Mouse (Mus musculus): ENCODE measurements at regions not wholly inside any gene's neighbourhood (a gene's known extent, or its start where the extent isn't known, plus 50 kb on each side); places are given as distances from the start of the nearest gene placed in this dataset.

DNA sequence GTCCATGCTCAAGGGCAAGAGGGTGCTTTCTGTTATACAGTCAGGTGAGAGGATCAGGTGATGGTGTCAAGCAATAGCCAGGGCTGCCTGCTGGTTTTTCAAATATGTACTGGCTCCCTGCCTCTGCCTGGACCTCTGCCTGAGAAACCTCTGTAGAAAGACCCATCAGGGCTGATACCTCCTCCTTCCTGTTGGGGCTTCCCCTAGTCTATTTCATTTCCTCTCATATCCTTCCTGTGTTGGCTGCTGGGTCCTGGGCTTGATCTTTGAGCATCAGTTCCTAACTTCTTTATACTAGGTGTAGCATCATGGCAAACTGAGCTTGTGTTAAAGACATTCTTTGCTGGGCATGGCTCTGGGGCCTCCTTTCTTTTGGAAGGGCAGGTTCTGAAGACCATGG, 89.5 kb downstream of the Tmem38b start:
- in situ Hi-C loops (cut with MboI; ENCODE audit: low sequenced_read_pairs): loop anchor here (5.0 to 25.0 kb wide), 2 partner anchors 33 to 1322 kb away; no protein-coding TSS in a partner anchor

DNA sequence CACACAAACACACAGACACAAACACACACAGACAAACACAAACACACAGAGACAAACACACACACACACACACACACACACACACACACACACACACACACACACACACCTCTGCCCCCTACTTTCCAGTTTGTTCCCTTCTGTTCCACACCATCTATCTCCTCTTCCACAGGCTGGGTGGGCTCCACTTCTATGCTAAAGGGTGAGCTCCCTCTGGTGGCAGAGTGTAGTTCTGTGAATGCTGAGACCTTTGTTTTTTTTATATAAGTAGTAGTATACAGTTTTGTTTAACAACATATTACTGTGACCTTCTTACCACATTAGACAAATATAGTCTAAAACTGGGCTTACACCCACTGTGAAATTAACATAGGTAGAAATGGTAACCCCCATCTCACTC, 93.3 kb downstream of the Tmem38b start:
- in situ Hi-C loops (cut with MboI; ENCODE audit: low sequenced_read_pairs): loop anchor here (5.0 to 25.0 kb wide), 2 partner anchors 37 to 1318 kb away; no protein-coding TSS in a partner anchor

DNA sequence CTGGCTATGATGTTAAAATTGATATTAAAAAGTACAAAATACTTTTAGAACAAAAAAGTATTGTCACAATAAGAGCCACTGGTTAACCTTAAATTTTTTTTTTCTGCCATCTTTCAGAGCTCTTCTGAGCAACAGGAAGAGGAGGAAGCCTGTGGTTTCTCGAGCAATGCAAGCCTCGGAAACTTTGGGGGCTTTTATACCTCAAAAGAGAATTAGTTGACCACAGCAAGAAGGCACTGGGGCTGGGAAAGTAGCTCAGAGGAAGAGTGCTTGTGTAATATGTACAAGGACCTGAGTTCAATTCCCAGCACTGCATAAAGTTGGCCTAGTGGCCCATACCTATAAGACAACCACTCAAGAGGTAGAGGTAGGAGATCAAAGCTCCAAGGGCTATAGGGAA, 94.7 kb downstream of the Tmem38b start:
- in situ Hi-C loops (cut with MboI; ENCODE audit: low sequenced_read_pairs): loop anchor here (25.0 kb wide), 1 partner anchor 1317 kb away; no protein-coding TSS in a partner anchor

GRCm38 (mm10) chr4:53931068-53931467, 105.2 kb downstream of the Tmem38b start:
- in situ Hi-C loops (cut with MboI; ENCODE audit: low sequenced_read_pairs): no loop called here

GRCm38 (mm10) chr4:53931499-53931898, 105.7 kb downstream of the Tmem38b start:
- in situ Hi-C loops (cut with MboI; ENCODE audit: low sequenced_read_pairs): no loop called here

GRCm38 (mm10) chr4:53935306-53935705, 109.5 kb downstream of the Tmem38b start:
- in situ Hi-C loops (cut with MboI; ENCODE audit: low sequenced_read_pairs): no loop called here

- in situ Hi-C loops (cut with MboI; ENCODE audit: low sequenced_read_pairs): no loop called here
Measured at GRCm38 (mm10) chr4:53948736-53949135, 122.9 kb downstream of the Tmem38b start.

DNA sequence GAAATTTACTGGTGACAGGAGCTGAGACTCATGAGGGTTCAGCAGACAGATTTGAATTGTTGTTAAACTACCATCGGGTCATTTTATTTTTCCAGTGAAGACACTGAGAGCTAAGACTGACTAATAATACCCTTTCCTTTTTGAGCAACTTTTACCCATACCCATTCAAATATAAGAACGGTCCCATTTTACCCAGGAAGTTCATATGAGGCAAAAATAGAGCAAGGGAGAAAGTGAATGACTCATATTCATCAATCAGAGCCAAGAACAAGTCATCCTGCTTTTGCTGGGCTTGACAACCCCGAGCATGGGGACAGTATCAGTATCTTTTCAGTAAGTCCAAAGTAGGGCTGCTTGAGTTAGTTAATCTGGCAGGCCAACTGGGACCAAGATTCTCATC, 123.3 kb downstream of the Tmem38b start:
- in situ Hi-C loops (cut with MboI; ENCODE audit: low sequenced_read_pairs): no loop called here

DNA sequence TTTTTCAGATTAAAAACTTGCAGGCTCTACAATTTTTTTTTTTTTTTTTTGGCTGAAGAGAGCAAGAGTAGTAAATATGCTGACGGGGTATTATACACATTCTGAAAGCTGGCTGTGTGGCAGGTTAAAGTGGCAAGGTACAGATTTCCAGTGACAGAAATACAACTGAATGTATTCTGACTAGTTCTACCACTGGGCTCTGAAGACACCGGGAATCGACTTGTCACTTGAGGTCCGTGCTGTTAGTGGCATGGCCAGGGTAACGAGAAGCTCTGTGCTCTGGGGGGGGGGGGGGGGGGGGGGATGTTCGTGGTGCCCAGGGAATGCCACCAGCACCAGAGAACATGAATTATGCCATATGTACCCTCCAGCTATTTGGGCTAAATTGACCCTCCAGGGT, 124.7 kb downstream of the Tmem38b start:
- in situ Hi-C loops (cut with MboI; ENCODE audit: low sequenced_read_pairs): no loop called here

DNA sequence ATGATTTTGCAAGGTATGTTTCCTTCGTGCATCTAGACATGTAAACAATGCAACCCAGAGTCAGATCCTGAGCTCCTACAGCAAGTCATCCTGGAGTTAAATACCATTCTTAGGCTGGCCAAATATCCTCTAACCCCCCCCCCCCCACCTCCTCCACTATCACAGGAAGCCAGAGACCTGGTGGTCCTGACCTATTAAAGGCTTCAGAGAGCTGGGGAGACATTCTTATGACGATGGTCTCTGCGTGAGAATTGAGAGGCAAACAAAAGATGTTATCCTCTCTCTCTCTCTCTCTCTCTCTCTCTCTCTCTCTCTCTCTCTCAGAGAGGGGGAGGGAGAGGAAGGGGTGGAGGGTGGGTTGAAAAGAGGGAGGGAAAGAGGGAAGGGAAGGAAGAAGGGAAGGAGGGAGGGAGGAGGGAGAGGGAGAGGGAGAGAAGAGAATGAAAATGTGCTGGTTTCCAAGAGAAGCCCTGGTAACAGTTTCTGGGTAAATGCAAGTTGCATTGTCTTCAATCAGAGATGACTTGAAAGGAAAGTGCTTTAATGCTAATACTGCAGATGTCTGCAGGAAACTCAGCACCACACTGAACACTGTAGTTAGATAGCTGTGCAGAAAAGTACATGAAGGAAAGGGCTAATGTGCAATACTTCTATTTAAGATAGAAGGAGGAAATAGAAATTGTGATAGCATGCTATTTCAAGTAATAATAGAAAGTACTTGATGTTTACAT, 125.3 kb downstream of the Tmem38b start:
- in situ Hi-C loops (cut with MboI; ENCODE audit: low sequenced_read_pairs): no loop called here

DNA sequence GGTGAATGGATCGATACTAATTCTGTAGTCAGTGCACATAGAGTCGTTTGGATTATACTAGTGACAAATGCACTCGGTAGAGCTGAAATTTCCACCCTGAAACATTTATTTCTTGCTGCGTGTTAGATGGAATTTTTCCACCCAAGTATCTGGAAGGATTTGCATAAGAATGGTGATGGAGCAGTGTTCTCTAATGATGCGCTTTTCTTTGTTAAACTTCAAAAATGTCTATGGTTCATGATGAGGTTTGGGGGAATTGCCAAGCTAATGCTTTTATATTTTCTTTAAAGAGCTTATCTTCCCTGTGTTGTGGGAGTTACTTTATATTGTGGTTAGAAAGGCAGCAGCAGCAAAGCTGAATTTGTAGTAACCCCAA, 125.9 kb downstream of the Tmem38b start:
- in situ Hi-C loops (cut with MboI; ENCODE audit: low sequenced_read_pairs): no loop called here

GRCm38 (mm10) chr4:53952288-53952687, 126.4 kb downstream of the Tmem38b start:
- in situ Hi-C loops (cut with MboI; ENCODE audit: low sequenced_read_pairs): no loop called here

- in situ Hi-C loops (cut with MboI; ENCODE audit: low sequenced_read_pairs): no loop called here
Measured at GRCm38 (mm10) chr4:53962458-53962857, 136.6 kb downstream of the Tmem38b start.

DNA sequence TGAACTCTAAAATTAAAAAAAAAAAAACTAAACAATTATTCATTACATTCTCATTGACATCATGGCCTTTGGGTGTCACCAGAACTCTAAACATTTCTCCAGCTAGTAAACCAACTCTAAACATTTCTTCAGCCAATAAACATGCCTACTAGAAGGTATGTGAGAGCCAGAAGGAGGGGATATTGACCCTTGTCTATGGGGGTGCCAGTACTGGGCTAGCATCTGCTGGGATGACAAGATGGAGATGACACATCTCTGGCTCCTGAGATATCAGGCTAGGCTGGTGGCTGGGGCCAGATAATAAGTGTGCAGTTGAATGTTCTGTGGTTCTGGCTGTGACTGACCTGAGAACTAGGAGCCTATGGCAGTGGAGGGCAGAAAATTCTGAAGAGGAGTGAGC, 144.6 kb downstream of the Tmem38b start:
- in situ Hi-C loops (cut with MboI; ENCODE audit: low sequenced_read_pairs): no loop called here

- in situ Hi-C loops (cut with MboI; ENCODE audit: low sequenced_read_pairs): no loop called here
Measured at GRCm38 (mm10) chr4:53970960-53971359, 145.1 kb downstream of the Tmem38b start.

- in situ Hi-C loops (cut with MboI; ENCODE audit: low sequenced_read_pairs): no loop called here
Measured at GRCm38 (mm10) chr4:53976036-53976638, 150.3 kb downstream of the Tmem38b start.

DNA sequence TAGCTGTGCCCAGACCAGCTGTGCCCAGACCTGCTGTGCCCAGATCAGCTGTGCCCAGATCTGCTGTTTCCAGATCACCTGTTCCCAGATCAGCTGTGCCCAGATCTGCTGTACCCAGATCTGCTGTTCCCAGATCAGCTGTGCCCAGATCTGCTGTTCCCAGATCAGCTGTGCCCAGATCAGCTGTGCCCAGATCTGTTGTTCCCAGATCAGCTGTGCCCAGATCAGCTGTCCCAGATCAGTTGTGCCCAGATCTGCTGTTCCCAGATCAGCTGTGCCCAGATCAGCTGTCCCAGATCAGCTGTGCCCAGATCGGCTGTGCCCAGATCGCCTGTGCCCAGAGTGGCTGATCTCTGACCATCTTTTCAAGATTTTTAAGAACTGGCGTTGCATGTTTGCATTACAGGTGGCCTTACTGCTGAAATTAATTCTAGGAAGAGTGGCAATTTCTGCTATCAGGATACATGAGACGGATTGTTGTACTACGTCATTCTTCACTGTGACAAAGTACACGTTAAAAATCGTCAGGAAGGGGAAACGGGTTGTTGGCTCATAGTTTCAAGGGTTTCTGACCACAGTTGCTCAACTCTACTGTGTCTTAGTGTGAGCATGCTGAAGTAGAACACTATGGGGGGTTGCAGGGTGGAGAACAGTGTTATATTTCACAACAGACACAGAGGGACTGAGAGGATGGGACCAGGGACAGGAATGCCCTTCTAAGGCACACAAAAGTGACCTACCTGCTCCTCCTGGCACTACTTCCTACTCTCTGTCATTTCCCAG, 160.9 kb downstream of the Tmem38b start:
- in situ Hi-C loops (cut with MboI; ENCODE audit: low sequenced_read_pairs): no loop called here

DNA sequence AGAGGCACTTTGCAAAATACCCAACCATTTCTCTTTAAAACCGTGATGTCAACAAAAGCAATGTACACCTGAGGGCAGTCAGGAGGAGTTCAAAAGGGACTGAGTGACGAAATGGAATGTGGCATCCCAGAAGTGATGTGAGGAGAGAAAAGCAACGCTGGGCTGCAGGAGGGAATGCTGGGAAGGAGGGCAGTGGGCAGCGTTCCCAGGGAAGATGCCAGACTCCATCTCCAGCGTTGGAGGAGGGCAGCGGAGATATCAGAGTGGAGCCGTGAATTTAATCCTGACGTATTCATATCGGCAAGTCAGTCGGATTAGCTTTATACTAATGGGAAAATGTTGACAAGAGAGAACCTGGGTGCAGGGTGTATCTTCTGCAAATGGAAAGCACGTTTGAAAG, 161.7 kb downstream of the Tmem38b start:
- in situ Hi-C loops (cut with MboI; ENCODE audit: low sequenced_read_pairs): no loop called here

DNA sequence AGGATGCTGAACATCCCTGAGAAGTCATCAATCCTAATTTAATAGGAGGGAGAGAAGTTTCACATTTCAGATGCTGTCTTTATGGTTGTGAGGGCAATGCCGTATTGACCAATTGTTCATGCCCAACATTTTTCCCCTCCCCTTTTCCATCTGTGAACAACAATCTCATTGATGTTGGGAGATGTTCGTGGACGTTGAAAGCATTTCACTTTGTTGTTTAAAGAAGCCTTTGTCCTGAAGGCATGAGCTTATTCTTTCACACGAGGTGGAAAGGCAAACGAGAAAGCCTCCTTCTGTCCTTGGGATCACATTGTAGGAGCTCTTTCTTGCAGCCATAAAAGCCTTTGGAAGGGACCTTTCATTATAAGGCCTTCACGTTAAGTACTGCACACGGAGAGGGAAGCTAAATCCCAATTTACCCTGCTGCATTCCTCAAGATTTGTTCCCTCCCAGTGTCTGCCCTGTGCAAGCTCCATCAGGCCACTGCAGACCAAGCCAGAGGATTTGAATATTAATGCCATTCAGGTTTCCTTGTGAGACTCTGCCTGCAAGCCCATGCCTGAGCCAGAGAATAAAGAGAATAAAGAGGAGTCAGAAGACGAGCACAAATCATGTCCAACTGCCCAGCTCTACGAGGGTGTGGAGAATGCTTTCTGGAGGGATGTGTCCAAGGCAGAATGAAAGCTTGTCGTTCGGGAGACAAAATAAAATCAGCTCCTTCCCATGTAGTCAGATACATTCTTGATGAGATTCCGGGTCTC, 195.4 kb downstream of the Tmem38b start:
- in situ Hi-C loops (cut with MboI; ENCODE audit: low sequenced_read_pairs): no loop called here

GRCm38 (mm10) chr4:54021861-54022385, 196.1 kb downstream of the Tmem38b start:
- in situ Hi-C loops (cut with MboI; ENCODE audit: low sequenced_read_pairs): no loop called here

GRCm38 (mm10) chr4:54026919-54027318, 201.1 kb downstream of the Tmem38b start:
- in situ Hi-C loops (cut with MboI; ENCODE audit: low sequenced_read_pairs): no loop called here
